Mouse (Mus musculus): Measurements from ENCODE around the gene Pcsk4.

Gene Pcsk4

GRCm38 (mm10) chr10:80271870-80272585 is 57.3 kb downstream of the Pcsk4 start:
- no peak for DNase-seq (ENCODE audit: low spot score in 2 of 2)
